Mouse (Mus musculus): ENCODE measurements around the gene Slc16a10. TPM values are rescaled to one million over a fixed set of nuclear protein-coding genes. Genes with fewer than 3 reads are reported as not detected.

Gene Slc16a10
- polyA plus RNA-seq, 2 experiments: 32.8 to 63.5 TPM

- ATAC-seq (ENCODE audit: insufficient read depth) (no peak), DNase-seq (ENCODE audit: low read depth in 3 of 3, low spot score in 3 of 3) (no peak)
- Histone ChIP-seq H3K4me2 (ENCODE audit: low read depth) (no peak overlapping the region), H3K9me3 (ENCODE audit: control insufficient read depth, low read length) (no peaks in the 10 kb centered on the region), H3K27ac (no peak overlapping the region), H3K9ac (replicated peaks) (no peak overlapping the region), H3K27me3 (ENCODE audit: control insufficient read depth, insufficient read depth, low read length) (no peaks in the 10 kb centered on the region; the same call in 1 of the 2 replicates), H3K4me1 (replicated peaks; ENCODE audit: control insufficient read depth in 2 of 2, insufficient read depth in 2 of 2, low read length in 1 of 2) (peaks cover 0 to 6% of the 10 kb centered on the region in 2 experiments; a peak in 2 of 4 replicates), H3K36me3 (replicated peaks; ENCODE audit: control insufficient read depth, insufficient read depth, low read depth) (no peaks in the 10 kb centered on the region), H3K4me3 (ENCODE audit: insufficient read depth in 1 of 2, low read depth in 2 of 2, low read length in 2 of 2) (no peak overlapping the region)
- no peak for TF ChIP-seq EP300 (IDR thresholded peaks at IDR 0.05; ENCODE audit: low read depth)
- TF ChIP-seq CTCF (IDR thresholded peaks at IDR 0.05; ENCODE audit: low read depth): no peak
These were observed 43.9 kb upstream of the Slc16a10 start for GRCm38 (mm10) chr10:40185956-40186355.

GRCm38 (mm10) chr10:40180011-40180410, 38.0 kb upstream of the Slc16a10 start:
- Histone ChIP-seq H3K4me1 (replicated peaks; ENCODE audit: control insufficient read depth in 2 of 2, insufficient read depth in 2 of 2, low read length in 1 of 2) (no peaks in the 10 kb centered on the region; a peak in 1 of 4 replicates), H3K36me3 (replicated peaks; ENCODE audit: control insufficient read depth, insufficient read depth, low read depth) (no peaks in the 10 kb centered on the region), H3K4me2 (ENCODE audit: low read depth) (no peak overlapping the region), H3K9me3 (ENCODE audit: control insufficient read depth, low read length) (no peaks in the 10 kb centered on the region), H3K27ac (no peak overlapping the region), H3K4me3 (ENCODE audit: insufficient read depth in 1 of 2, low read depth in 2 of 2, low read length in 2 of 2) (no peak overlapping the region), H3K9ac (replicated peaks) (no peak overlapping the region), H3K27me3 (ENCODE audit: control insufficient read depth, insufficient read depth, low read length) (no peaks in the 10 kb centered on the region)
- 70% methylated on average over 2 of the region's 2 CpGs for WGBS (ENCODE audit: insufficient replicate concordance)
- no peak for DNase-seq (ENCODE audit: low read depth in 3 of 3, low spot score in 3 of 3)
- no peak for ATAC-seq (ENCODE audit: insufficient read depth)
- TF ChIP-seq CTCF (IDR thresholded peaks at IDR 0.05; ENCODE audit: low read depth) (no peak), EP300 (IDR thresholded peaks at IDR 0.05; ENCODE audit: low read depth) (no peak)

- DNase-seq (ENCODE audit: low read depth in 3 of 3, low spot score in 3 of 3) (no peak), ATAC-seq (ENCODE audit: insufficient read depth) (no peak)
- Histone ChIP-seq H3K27ac (no peak overlapping the region), H3K27me3 (ENCODE audit: control insufficient read depth, insufficient read depth, low read length) (no peaks in the 10 kb centered on the region), H3K4me2 (ENCODE audit: low read depth) (no peak overlapping the region), H3K4me3 (ENCODE audit: insufficient read depth in 1 of 2, low read depth in 2 of 2, low read length in 2 of 2) (no peak overlapping the region), H3K4me1 (replicated peaks; ENCODE audit: control insufficient read depth in 2 of 2, insufficient read depth in 2 of 2, low read length in 1 of 2) (no peaks in the 10 kb centered on the region; a peak in 1 of 4 replicates), H3K9me3 (ENCODE audit: control insufficient read depth, low read length) (no peaks in the 10 kb centered on the region), H3K36me3 (replicated peaks; ENCODE audit: control insufficient read depth, insufficient read depth, low read depth) (no peaks in the 10 kb centered on the region), H3K9ac (replicated peaks) (no peak overlapping the region)
- TF ChIP-seq EP300 (IDR thresholded peaks at IDR 0.05; ENCODE audit: low read depth): no peak
- TF ChIP-seq CTCF (IDR thresholded peaks at IDR 0.05; ENCODE audit: low read depth): peak; percentile 58; the same call in 1 of the 2 replicates
- WGBS (ENCODE audit: insufficient replicate concordance): 79% methylated on average over 5 of the region's 5 CpGs
These were observed 37.1 kb upstream of the Slc16a10 start for GRCm38 (mm10) chr10:40179142-40179541.

- ATAC-seq (ENCODE audit: insufficient read depth): no peak
- 42% methylated on average over 6 of the region's 6 CpGs for WGBS (ENCODE audit: insufficient replicate concordance)
- no peak overlapping the region for H3K9ac ChIP-seq (replicated peaks)
- H3K27me3 ChIP-seq (ENCODE audit: control insufficient read depth, insufficient read depth, low read length): no peaks in the 10 kb centered on the region
- no peak for TF ChIP-seq CTCF (IDR thresholded peaks at IDR 0.05; ENCODE audit: low read depth)
- no peak overlapping the region for H3K4me3 ChIP-seq (ENCODE audit: insufficient read depth in 1 of 2, low read depth in 2 of 2, low read length in 2 of 2)
- no peak overlapping the region for H3K27ac ChIP-seq
- H3K9me3 ChIP-seq (ENCODE audit: control insufficient read depth, low read length): no peaks in the 10 kb centered on the region
- DNase-seq (ENCODE audit: low read depth in 3 of 3, low spot score in 3 of 3): no peak
- H3K4me2 ChIP-seq (ENCODE audit: low read depth): no peak overlapping the region
- peaks cover 0 to under 1% of the 10 kb centered on the region in 2 experiments; a peak in 1 of 4 replicates for H3K4me1 ChIP-seq (replicated peaks; ENCODE audit: control insufficient read depth in 2 of 2, insufficient read depth in 2 of 2, low read length in 1 of 2)
- no peaks in the 10 kb centered on the region for H3K36me3 ChIP-seq (replicated peaks; ENCODE audit: control insufficient read depth, insufficient read depth, low read depth)
These were observed 35.4 kb upstream of the Slc16a10 start for GRCm38 (mm10) chr10:40177323-40177962.

GRCm38 (mm10) chr10:40172136-40172535, 30.1 kb upstream of the Slc16a10 start:
- no peaks in the 10 kb centered on the region for H3K27me3 ChIP-seq (ENCODE audit: control insufficient read depth, insufficient read depth, low read length)
- no peak overlapping the region for H3K4me3 ChIP-seq (ENCODE audit: insufficient read depth in 1 of 2, low read depth in 2 of 2, low read length in 2 of 2)
- peaks cover 4 to 12% of the 10 kb centered on the region in 2 experiments for H3K4me1 ChIP-seq (replicated peaks; ENCODE audit: control insufficient read depth in 2 of 2, insufficient read depth in 2 of 2, low read length in 1 of 2)
- H3K36me3 ChIP-seq (replicated peaks; ENCODE audit: control insufficient read depth, insufficient read depth, low read depth): no peaks in the 10 kb centered on the region
- no peak for DNase-seq (ENCODE audit: low read depth in 3 of 3, low spot score in 3 of 3)
- TF ChIP-seq EP300 (IDR thresholded peaks at IDR 0.05; ENCODE audit: low read depth): no peak
- TF ChIP-seq CTCF (IDR thresholded peaks at IDR 0.05; ENCODE audit: low read depth): peak; percentile 44
- H3K4me2 ChIP-seq (ENCODE audit: low read depth): no peak overlapping the region
- no peaks in the 10 kb centered on the region for H3K9me3 ChIP-seq (ENCODE audit: control insufficient read depth, low read length)
- WGBS (ENCODE audit: insufficient replicate concordance): 71% methylated on average over 6 of the region's 6 CpGs
- no peak overlapping the region for H3K27ac ChIP-seq
- no peak for ATAC-seq (ENCODE audit: insufficient read depth)
- no peak overlapping the region for H3K9ac ChIP-seq (replicated peaks)
